Mouse (Mus musculus): Measurements from ENCODE around the gene Hmx3.

- TF ChIP-seq CTCF (IDR thresholded peaks at IDR 0.05; ENCODE audit: borderline replicate concordance, insufficient read depth, low read length) (no peak), POLR2A (IDR thresholded peaks at IDR 0.05; ENCODE audit: low read depth, low read length) (no peak)
Observed at GRCm38 (mm10) chr7:131503739-131504138, 38.9 kb upstream of the Hmx3 start.
